Mouse (Mus musculus): Measurements from ENCODE around the gene Marc1.

Gene Marc1

DNA sequence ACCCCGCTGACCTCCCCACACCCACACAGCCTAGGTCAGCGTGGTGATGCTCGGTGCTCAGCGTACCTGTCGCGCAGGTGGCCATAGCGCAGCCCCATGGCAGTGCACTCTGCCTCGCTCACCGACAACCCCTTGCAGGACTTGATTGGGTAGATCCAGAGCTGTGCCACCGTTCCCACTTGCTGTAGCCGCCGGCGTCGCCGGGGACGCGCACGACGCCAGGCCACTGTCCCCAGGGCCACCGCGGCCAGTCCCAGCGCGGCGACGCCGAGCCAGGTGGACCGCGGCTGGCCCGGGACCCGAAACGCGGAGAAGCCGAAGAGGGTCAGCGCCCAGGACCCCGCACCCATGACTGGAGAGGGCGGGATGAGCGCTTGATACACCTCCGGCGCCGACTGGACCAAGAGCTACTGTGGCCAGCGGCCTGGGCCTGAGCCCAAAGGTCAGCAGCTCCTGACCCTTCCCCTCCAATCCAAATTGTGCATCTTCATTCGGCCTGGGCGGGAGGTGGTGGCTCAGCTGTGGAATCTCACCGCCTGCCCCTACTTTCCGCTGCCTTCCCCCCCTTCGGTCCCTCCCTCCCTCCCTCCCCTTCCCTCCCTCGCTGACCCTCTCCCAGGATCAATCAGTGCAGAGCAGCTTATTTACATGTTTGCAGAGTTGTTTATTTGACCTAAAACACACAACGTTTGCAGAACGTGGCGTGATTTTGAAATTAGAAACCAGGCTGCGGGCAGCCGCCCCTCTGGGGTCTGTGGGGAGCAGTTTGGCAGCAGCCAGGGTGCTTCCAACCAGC, at the start of gene Marc1:
Gene Marc1 (minus strand): TSS at position 534 of the 796 bp plus-strand sequence.
- DNase-seq (ENCODE audit: extremely low read depth, insufficient read length, low spot score), result no peak

DNA sequence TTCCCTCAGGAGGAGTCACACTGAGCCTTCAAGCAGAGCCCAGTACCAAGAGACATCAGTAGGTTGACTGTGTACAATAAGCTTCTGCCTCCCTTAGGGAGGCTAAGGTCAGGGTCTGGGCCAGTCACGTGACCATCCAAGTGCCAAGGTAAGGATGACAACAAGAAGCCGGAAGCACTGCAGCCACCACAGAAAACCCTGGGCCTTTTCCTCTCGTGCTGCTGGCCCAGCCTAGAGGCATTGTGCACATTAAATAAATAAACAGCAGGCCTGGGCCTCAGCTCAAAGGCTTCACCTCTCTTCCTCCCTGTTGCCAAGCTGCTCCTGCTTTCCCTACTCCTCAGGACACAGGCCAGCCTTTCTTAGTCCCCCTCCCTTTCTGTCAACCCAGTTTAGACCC, 49.2 kb upstream of the Marc1 start:
- no peak for DNase-seq (ENCODE audit: extremely low read depth, insufficient read length, low spot score)

DNA sequence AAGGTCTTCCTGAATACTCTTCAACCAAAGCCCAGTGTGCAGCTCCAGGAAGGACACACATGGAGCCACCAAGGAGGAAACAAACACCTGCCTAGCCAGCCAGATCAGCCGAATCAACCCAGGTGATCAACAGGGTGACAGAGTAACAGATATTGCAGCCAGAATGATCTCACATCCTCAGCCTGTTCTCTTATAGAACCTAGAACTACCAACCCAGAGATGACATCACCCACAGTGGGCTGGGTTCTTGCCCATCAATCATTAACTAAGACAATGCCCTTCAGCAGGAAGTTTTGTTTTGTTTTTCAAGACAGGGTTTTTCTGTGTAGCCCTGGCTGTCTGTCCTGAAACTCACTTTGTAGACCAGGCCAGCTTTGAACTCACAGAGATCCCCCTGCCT, 47.1 kb upstream of the Marc1 start:
- DNase-seq (ENCODE audit: extremely low read depth, insufficient read length, low spot score), result no peak

DNA sequence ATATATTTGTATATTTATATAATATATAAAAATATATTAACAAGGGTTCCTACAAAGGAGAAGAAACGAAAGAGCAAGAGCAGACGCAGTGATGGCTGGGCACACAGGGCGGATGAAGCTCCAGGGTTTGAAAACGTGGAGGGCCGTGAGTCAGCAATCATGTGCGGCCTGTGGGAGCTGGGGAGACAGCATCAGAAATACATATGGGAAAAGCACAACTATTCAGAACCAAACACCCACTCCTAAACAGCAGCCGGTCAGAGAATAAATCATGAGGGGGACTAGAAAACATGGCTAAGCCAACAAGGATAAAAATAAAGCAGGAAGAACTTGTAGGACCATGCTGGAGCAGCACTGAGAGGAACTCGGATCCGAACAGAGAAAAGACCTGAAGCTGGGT, 46.1 kb upstream of the Marc1 start:
- no peak for DNase-seq (ENCODE audit: extremely low read depth, insufficient read length, low spot score)

DNA sequence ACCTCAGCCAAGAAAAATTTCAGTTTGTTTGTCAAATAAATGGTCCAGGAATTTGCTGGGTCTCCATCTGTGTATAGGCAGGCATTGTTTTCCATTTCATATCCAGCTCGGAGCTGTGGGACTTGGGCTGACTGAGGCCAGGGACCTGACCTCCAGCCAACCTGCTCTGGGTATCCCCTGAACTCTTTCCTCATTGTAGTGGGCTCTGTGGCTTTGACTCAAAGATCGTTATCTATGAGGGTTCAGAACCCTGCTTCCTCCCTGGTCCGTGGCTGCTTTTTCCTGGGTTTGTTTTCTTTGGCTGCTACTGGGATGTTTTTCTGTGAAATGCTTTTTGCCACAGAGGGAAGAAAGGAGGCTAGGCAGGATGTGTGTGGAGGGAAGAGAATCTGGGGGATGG, 42.8 kb upstream of the Marc1 start:
- DNase-seq (ENCODE audit: extremely low read depth, insufficient read length, low spot score), result no peak

DNA sequence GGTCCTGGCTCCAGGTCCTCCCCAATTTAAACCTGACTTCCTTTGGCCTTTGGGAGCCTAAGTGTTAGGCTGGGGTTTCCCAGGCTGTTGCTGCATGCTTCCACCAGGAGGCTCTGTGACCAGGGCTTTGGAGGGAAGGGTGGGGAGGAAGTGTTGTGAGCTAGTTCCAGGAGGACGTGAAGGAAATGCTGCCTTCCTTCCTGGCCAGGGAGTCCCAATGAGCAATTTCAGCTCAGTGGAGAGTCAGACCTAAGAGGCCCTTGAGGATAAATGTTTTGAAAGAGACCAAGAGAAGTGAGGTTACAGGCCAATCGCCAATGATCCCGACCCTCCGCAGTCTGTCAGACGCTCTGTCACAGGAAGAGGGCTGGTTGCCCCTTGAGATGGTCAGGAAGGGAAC, 42.2 kb upstream of the Marc1 start:
- peak; percentile 55 for DNase-seq (ENCODE audit: extremely low read depth, insufficient read length, low spot score)

DNA sequence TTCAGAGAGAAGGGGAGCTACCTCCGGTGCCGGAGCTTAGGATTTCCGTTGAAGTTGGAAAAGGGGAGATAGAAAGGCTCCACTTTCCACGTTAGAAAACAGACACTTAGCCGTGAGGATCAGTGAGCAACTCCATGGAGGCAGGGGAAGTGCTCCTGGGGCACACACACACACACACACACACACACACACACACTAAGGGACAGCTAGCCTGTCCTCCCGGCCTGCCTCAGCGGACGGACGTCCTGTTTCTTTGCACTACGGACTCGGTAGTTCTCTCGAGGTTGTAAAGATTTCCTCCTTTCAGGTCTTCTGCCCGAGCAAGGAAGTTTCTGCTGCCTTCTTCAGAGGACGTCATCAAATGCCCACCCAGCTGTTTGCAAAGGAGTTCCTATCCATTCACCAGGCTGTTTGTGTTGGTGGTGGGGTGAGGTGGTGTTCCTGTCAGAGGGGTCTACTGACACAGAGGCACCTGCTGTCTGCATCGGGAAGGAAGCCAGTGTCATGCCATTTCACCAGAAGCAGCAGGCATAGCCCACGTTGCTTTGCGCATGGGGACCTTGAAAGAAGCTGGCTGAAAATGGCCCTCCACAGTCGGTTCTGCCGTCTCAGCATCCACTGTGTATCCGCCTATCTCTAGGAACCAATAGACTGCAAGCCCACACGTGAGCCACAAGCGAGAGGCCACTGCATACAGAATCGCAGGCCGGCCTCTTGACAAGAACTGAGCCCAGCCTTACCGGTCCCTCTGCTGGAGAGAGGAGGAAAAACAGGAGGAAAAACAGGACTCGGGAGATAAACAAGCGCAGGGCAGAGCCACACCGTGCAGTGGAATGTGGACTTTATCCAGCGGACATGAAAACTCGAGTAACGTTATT, 40.9 kb upstream of the Marc1 start:
- DNase-seq (ENCODE audit: extremely low read depth, insufficient read length, low spot score), result peak; percentile 64

DNA sequence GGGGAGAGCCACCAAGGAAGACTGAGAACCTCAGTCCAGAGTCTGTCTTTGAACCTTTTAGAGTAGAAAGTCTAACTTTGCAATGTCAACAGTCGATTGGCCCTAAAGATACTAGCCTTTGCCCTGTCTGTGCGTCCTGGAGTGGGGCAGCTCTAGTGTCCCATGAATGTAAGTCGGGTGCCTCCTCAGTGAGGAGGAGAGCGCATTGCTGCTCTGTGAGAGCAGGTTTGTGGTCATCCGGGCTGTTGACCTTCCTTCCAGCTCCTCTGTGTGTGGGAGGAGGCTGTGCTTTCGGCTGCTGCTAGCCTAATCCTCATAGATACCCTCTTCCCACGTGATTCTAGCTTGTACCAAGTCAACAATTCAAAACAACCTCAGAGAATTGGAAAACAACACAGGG, 40.1 kb upstream of the Marc1 start:
- DNase-seq (ENCODE audit: extremely low read depth, insufficient read length, low spot score), result no peak

DNA sequence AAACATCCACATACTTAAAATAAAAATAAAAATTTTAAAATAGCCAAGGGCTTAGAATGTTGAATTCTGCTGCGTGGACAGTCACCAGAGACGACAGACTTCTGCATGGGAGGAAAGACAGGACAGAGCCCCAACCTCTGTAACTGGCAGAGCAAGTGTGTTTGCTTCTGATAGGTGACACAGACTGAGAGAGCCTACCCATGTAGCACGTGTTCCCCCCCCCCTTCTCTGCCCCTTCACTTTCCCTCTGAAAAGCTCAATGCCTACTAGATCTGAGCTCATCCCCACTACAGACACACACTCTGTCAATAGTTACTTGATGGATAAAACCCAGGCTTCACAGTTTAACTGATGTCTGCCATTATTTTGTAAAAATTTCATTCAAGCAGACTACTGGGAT, 35.9 kb upstream of the Marc1 start:
- DNase-seq (ENCODE audit: extremely low read depth, insufficient read length, low spot score), result no peak

DNA sequence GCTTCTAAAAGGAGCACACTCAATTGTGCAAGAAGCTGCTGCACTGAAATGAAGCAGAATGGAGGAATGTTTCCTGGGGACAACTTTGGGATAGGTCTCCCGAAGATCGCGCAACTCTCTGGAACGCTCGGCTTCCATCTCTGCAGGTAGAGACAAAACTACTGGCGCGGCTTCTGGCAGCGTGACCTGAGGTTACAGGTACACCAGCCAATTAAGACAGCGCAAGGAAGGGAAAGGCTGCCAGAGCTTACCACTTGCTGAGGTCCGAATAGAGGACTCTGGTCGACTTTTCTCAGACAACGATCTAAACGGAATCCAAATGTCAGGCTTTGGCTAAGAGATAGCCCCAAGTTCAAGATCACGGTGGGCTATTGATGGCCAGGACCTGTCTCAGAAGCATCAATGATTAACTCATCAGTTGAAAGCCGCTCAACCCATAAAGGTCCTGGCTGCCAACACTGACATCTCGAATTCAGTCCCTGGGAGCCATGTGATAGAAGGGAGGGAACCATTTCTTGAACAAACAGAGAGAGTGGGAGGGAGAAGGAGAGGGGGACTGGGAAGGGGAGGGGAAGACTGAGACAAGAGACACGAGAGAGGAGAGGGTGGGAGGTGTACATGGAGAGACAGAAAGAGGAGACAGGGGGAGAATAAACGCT, 35.1 kb upstream of the Marc1 start, which contains the start of gene Marc2:
Gene Marc2 (minus strand): TSS at position 360 of the 659 bp plus-strand sequence.
- DNase-seq (ENCODE audit: extremely low read depth, insufficient read length, low spot score), result no peak

DNA sequence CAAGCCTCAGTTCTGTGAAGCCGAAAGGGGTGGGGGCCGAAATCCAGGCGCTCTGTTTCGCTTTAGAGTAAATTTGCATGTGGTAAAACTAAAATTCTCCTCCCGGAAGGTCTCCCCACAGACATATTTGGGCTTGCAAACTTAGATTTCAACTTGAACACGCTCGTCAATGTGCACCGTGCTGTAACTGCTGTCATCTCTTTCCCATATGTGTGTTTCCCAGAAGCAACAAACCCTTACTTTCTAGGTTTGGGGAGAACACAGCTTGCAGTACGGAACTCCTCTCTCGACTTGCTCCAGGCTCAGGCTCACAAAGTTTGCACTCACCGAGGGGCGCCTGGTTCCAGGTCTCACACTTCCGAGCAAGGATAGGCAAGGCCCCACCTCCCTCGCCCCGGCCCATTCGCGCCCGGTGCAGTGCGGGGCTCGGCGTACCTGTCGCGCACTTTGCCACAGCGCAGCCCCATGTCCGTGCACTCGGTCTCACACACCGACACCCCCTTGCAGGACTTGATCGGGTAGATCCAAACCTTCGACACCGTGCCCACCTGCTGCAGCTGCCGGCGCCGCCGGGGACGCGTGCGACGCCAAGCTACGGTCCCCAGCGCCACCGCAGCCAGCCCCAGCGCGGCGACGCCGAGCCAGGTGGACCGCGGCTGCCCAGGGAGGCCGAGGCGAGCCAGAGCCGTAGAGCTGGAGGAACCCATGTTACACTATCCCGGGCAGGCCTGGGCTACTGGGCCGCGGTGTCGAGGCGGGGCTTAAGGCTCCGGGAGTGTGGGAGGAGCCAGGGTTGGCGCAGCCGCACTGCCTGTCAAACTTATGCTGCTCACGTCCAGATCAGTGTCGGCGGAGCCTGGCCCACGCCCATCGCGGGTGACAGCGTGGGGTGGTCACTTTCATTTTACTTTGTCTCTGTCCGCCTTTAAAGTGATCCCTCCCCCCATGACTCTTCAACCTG, 34.3 kb upstream of the Marc1 start:
- DNase-seq (ENCODE audit: extremely low read depth, insufficient read length, low spot score), result peak; percentile 97

DNA sequence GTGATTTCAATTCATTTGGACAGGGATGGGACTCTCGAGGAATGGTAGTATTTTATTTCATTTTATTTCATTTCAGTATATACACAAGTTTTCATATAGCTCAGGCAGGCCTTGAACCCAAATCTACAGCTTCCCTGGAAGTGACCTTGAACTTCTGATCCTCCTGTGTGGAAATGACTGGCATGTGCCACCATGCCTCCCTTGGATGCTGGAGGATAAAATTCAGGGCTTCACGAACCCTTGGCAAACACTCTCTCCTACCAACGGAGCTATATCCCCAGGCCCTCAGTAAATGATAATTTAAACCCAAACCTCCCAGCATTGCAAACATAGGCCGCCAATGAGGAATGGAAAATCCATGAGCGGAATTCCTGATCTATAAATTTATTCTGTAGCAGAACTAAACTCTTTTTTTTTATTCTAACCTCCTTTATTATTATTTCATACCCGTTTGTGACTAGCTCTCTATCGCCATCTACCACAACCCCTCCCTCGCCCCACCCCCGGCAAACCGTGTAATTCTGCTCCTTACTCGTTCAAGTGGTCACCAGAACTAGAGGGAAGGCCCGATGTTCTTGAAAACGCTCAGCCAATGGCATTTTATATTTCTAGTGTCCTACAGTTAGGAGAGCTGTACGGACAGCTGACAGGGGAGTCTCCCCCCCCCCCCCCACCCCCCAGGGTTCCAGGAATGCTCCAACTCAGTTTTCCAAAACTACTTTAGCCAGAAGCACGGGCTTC, 33.4 kb upstream of the Marc1 start:
- DNase-seq (ENCODE audit: extremely low read depth, insufficient read length, low spot score), result peak; percentile 57

DNA sequence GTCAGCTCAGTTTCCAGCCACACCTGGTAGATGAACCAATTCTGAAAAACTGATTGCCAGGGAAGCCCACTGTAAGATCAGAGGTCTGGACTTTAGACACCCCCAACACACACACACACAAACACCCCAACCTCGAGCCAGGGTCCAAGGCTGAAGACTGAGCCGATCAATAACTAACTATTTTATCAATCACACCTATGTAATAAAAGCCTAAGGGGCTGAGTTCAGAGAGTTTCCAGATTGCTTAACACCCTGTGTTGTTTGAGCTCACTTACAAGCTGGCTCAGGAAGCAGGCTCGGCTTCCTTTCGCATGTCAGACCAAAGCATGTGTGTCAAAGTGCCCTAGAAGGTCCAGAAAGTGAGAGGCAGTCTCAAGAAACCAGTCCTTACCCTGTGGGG, 26.5 kb upstream of the Marc1 start:
- no peak for DNase-seq (ENCODE audit: extremely low read depth, insufficient read length, low spot score)

DNA sequence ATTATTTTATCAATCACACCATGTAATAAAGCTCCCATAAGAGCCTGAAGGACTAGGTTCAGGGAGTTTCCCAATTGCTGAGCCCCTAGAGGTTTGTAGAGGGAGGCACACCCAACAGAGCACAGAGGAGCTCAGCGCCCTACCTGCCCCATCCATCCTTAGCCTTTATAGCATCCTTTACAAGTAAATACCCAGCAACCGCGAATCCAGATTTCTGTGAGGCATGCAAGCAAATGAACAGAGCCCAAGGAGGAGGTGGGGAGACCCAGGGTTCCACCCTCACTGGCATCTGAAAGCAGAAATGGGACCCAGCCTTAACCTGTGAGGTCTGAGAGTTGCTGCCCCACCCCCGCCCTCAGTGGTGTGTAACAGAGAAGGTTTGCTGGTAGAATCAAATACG, 25.2 kb upstream of the Marc1 start:
- no peak for DNase-seq (ENCODE audit: extremely low read depth, insufficient read length, low spot score)

DNA sequence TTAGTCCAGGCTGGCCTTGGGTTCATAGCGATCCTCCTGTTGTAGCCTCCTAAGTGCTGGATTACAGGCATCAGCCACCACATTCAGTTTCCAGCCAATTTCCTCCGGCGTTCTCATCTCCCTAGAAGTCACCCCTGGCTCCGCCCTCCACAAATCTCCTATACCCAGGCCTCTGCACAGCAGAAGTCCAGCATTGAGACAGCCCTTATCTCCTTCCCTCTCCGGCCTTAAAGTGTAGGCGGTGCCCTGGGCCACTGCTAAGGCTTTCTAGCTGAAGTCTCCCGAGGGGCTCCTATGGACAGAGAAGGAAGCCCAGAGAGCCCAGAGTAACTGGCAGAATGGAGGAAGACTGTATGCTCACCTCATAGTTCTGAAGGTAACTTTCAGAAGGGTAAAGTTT, 22.4 kb upstream of the Marc1 start:
- DNase-seq (ENCODE audit: extremely low read depth, insufficient read length, low spot score), result no peak

DNA sequence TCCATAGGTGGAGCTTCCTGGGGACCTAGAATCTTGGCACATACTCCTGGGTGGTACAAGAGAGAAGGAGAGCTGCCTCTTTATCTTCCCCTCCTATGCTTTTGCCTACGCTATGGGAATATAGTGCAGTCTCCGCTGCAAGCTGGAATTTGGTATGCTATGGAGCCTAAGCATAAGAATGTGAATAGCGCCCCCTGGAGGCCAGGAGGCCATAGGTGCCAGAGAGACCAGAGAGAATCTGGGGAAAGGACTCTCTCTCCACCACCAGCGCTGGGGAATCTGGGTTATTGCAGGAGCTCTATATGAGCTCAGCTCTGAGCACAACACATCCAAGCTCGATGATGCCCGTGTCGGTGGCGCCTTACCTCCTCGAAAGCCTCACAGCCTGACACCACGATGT, 21.1 kb upstream of the Marc1 start:
- DNase-seq (ENCODE audit: extremely low read depth, insufficient read length, low spot score), result no peak

DNA sequence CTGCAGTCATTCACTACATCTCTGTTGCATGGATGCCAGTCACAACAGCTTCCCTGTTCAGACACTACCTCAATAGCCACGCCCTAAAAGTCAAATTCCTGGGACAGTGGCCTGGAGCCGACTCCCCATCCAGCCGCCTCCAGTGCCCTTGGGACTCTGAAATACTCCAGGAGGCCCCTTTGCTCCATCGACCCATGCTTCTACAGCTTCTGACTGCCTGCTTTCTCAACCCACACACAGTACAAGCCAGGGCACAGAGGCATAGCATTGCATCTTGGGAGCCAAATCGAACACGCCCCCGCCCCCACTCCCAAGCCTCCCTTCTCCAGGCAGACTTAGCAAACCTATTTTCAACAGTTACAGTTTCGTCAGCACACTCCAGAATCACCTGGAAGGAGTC, 18.8 kb upstream of the Marc1 start:
- DNase-seq (ENCODE audit: extremely low read depth, insufficient read length, low spot score), result no peak

DNA sequence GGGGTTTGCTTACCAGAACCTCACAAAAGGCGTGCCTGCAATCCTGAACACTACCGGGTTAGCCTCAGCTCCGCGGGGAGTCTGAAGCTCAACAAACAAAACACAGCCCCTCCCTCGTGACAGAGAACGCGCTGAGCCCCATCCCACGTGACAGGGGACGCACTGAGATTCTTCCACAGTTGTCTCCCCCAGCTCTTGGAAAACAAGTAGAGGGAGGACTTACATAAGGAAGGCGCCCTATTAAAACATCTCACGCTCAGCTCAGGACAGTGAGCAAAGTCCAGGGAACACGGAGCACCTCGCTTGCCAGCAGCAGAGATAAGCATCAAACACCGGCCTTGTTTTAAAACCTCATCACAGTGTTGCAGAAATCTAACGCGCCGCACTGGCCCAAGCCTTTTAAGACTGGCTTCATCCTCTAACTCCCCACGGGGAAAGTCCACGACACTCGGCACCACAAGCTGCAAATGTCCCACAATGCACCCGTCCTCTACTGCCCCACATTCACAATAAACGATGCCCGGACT, 16.1 kb upstream of the Marc1 start:
- no peak for DNase-seq (ENCODE audit: extremely low read depth, insufficient read length, low spot score)

DNA sequence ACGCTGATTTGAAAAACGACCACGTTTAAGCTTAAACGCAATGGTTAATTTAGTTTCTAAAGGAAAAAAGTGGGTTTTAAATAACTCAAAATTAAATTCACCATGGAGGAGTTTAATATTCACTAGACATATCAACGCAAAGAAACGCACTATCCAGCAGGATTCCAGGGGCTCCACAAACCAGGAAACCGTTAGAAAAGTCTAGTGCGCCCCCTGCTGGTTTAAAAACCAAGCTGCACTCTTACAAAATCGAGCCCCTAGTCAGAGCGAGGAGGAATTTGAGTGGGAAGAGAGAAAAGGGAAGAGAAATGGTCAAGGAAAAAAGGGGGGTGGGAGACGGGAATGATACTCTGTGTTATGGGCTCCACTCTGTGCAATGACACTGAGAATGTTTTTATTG, 14.0 kb upstream of the Marc1 start:
- no peak for DNase-seq (ENCODE audit: extremely low read depth, insufficient read length, low spot score)
